Mouse (Mus musculus): ENCODE results near the gene Cfap65. TPM values are rescaled to one million over a fixed set of nuclear protein-coding genes. Genes with fewer than 3 reads are reported as not detected.
A peak's percentile ranks its signal among the peaks of the same experiment; 100 is the strongest.

Cfap65 gene
- total RNA-seq (2022) = 1 to 10 TPM; 3.3 to 4.6 (median 3.6) TPM

- peak; percentile 41 to 68 for DNase-seq (ENCODE audit: low spot score in 2 of 2)
These were observed at the start of gene Cfap65 for GRCm38 (mm10) chr1:74935402-74935801. Gene Cfap65 (minus strand): TSS chr1:74935599.

- no peak for DNase-seq (ENCODE audit: low spot score in 2 of 2)
These were observed 41.6 kb upstream of the Cfap65 start for GRCm38 (mm10) chr1:74977001-74977400.

- DNase-seq (ENCODE audit: low spot score in 2 of 2) = no peak
These were observed 40.5 kb upstream of the Cfap65 start for GRCm38 (mm10) chr1:74975936-74976335.

- DNase-seq (ENCODE audit: low spot score in 2 of 2) = no peak
These were observed 38.2 kb upstream of the Cfap65 start for GRCm38 (mm10) chr1:74973590-74973989.

GRCm38 (mm10) chr1:74971353-74972050, 36.1 kb upstream of the Cfap65 start:
- no peak for DNase-seq (ENCODE audit: low spot score in 2 of 2)

GRCm38 (mm10) chr1:74967962-74968580, 32.7 kb upstream of the Cfap65 start:
- no peak for DNase-seq (ENCODE audit: low spot score in 2 of 2)

GRCm38 (mm10) chr1:74964494-74965215, 29.3 kb upstream of the Cfap65 start:
- DNase-seq (ENCODE audit: low spot score in 2 of 2) = peak; percentile 41 to 71

- no peak for DNase-seq (ENCODE audit: low spot score in 2 of 2)
These were observed 27.4 kb upstream of the Cfap65 start for GRCm38 (mm10) chr1:74962853-74963227.

- DNase-seq (ENCODE audit: low spot score in 2 of 2) = no peak
These were observed 26.9 kb upstream of the Cfap65 start for GRCm38 (mm10) chr1:74962126-74962852.

GRCm38 (mm10) chr1:74961722-74962121, 26.3 kb upstream of the Cfap65 start:
- DNase-seq (ENCODE audit: low spot score in 2 of 2) = no peak

GRCm38 (mm10) chr1:74960059-74960458, 24.7 kb upstream of the Cfap65 start:
- DNase-seq (ENCODE audit: low spot score in 2 of 2) = no peak

- no peak for DNase-seq (ENCODE audit: low spot score in 2 of 2)
These were observed 16.3 kb upstream of the Cfap65 start, which contains the start of gene Ihh for GRCm38 (mm10) chr1:74951556-74952210. Gene Ihh (minus strand): TSS chr1:74951672.

- DNase-seq (ENCODE audit: low spot score in 2 of 2) = no peak
These were observed 15.4 kb upstream of the Cfap65 start for GRCm38 (mm10) chr1:74950576-74951490.

- DNase-seq (ENCODE audit: low spot score in 2 of 2) = no peak
These were observed 14.7 kb upstream of the Cfap65 start for GRCm38 (mm10) chr1:74950066-74950465.

GRCm38 (mm10) chr1:74949666-74950050, 14.3 kb upstream of the Cfap65 start:
- no peak for DNase-seq (ENCODE audit: low spot score in 2 of 2)

- peak in 1 of 2 experiments; percentile 51 for DNase-seq (ENCODE audit: low spot score in 2 of 2)
These were observed 13.6 kb upstream of the Cfap65 start for GRCm38 (mm10) chr1:74948784-74949665.

GRCm38 (mm10) chr1:74947986-74948670, 12.7 kb upstream of the Cfap65 start:
- DNase-seq (ENCODE audit: low spot score in 2 of 2) = no peak

- DNase-seq (ENCODE audit: low spot score in 2 of 2) = no peak
These were observed 6.4 kb upstream of the Cfap65 start for GRCm38 (mm10) chr1:74941651-74942360.
